Mouse (Mus musculus) liver, embryonic 14.5 days (tissue): ENCODE data around the gene Cilp2. TPM values are rescaled to one million over a fixed set of nuclear protein-coding genes. Genes with fewer than 3 reads are reported as not detected.

Experiments used
- ATAC-seq: fragments of 200-750 bp; cut with Nextera tagmentation; 2 replicates; pipeline ENCODE4 v1.8.0; 2017; ENCODE audit warnings: moderate number of reproducible peaks, mild to moderate bottlenecking, moderate library complexity; ENCODE audit not compliant: insufficient read depth
- DNase-seq, 3 experiments: peaks; one replicate each; pipeline ENCODE4 v3.0.0-alpha.2; 2012 to 2013; ENCODE audit warnings: low read depth in 3 of 3, low spot score in 3 of 3
- H3K27ac ChIP-seq: fragments of 300-500 bp; sonication (generic); 2 replicates; pipeline ENCODE4 v1.5.1; 2014; ENCODE audit warnings: moderate library complexity, mild to moderate bottlenecking, control low read depth, inconsistent platforms
- H3K27me3 ChIP-seq: fragments of 300-500 bp; sonication (generic); 2 replicates; pipeline ENCODE4 v1.6.1; 2014; ENCODE audit warnings: mild to moderate bottlenecking, low read length, moderate library complexity; ENCODE audit not compliant: control insufficient read depth, insufficient read depth
- H3K36me3 ChIP-seq: fragments of 300-500 bp; sonication (generic); replicated peaks from 2 replicates; pipeline ENCODE4 v1.6.1; 2014; ENCODE audit warnings: low read depth; ENCODE audit not compliant: control insufficient read depth, insufficient read depth
- H3K4me1 ChIP-seq, 2 experiments: fragments of 200-500 bp in 1 of 2; fragments of 300-500 bp in 1 of 2; sonication (generic) in 1 of 2; replicated peaks; 2 replicates each; pipeline ENCODE4 v1.6.1; 2012 to 2014; ENCODE audit warnings: antibody characterized with exemption in 1 of 2, inconsistent platforms in 1 of 2, low read length in 1 of 2; ENCODE audit not compliant: control insufficient read depth in 2 of 2, insufficient read depth in 2 of 2
- H3K4me2 ChIP-seq: fragments of 300-500 bp; sonication (generic); 2 replicates; pipeline ENCODE4 v1.6.1; 2014; ENCODE audit warnings: low read depth, mild to moderate bottlenecking, control low read depth, moderate library complexity
- H3K4me3 ChIP-seq, 2 experiments: fragments of 200-500 bp in 1 of 2; fragments of 300-500 bp in 1 of 2; sonication (generic) in 1 of 2; 2 replicates each; pipeline ENCODE4 v1.5.1; 2012 to 2014; ENCODE audit warnings: low read depth in 2 of 2, low read length in 2 of 2, mild to moderate bottlenecking in 2 of 2, control low read depth in 1 of 2, inconsistent platforms in 1 of 2, moderate library complexity in 1 of 2; ENCODE audit not compliant: insufficient read depth in 1 of 2
- H3K9ac ChIP-seq: fragments of 300-500 bp; sonication (generic); replicated peaks from 2 replicates; pipeline ENCODE4 v1.6.1; 2014; ENCODE audit warnings: mild to moderate bottlenecking, control low read depth, moderate library complexity
- H3K9me3 ChIP-seq: fragments of 300-500 bp; sonication (generic); 2 replicates; pipeline ENCODE4 v1.6.1; 2016; ENCODE audit warnings: low read length, mixed read lengths; ENCODE audit not compliant: control insufficient read depth
- CTCF ChIP-seq: IDR thresholded peaks from 2 replicates; pipeline ENCODE4 v1.5.1; 2016; ENCODE audit warnings: antibody characterized with exemption, low read depth, control low read depth
- EP300 ChIP-seq: IDR thresholded peaks from 2 replicates; pipeline ENCODE4 v1.6.1; 2016; ENCODE audit warnings: antibody characterized with exemption, low read depth
- WGBS: fragments of 180-500 bp; shearing (Covaris S2); extraction: QIAGEN DNeasy Blood & Tissue Kit; methylation state at CpG from one replicate; pipeline ENCODE4 v1.1.7; 2014; ENCODE audit not compliant: insufficient replicate concordance; 5-methylcytosine and 5-hydroxymethylcytosine counted together
- polyA plus RNA-seq, 2 experiments: library from polyadenylated mRNA; depleted of rRNA in 1 of 2; stranded (reverse) in 1 of 2; unstranded in 1 of 2; fragments of >200 nt; fragmentation: Nextera tagmentation in 1 of 2; extraction: Ambion mirVana in 1 of 2; gene quantifications; 2 replicates each; pipeline versions ENCODE4 v1.2.1 to v1.2.3; 2012 to 2014

The Cilp2 gene
- polyA plus RNA-seq, 2 experiments: 0.03 TPM; not detected in 1

- Histone ChIP-seq H3K27me3 (no peaks in the 10 kb centered on the region), H3K9ac (no peak overlapping the region), H3K4me1 (peaks cover 31 to 42% of the 10 kb centered on the region in 2 experiments), H3K4me2 (no peak overlapping the region), H3K9me3 (no peaks in the 10 kb centered on the region), H3K36me3 (peaks cover 37% of the 10 kb centered on the region), H3K4me3 (no peak overlapping the region), H3K27ac (no peak overlapping the region)
- ATAC-seq (no peak), DNase-seq (no peak)
- TF ChIP-seq EP300 (no peak), CTCF (no peak)
Measured at GRCm38 (mm10) chr8:69918506-69918905, 31.0 kb upstream of the Cilp2 start.

- H3K4me3 ChIP-seq: no peak overlapping the region
- H3K4me2 ChIP-seq: no peak overlapping the region
- 64% methylated on average over 5 of the region's 5 CpGs for WGBS
- TF ChIP-seq EP300 (no peak), CTCF (no peak)
- no peak overlapping the region for H3K27ac ChIP-seq
- H3K27me3 ChIP-seq: no peaks in the 10 kb centered on the region
- H3K9ac ChIP-seq: no peak overlapping the region
- no peaks in the 10 kb centered on the region for H3K9me3 ChIP-seq
- DNase-seq: no peak
- H3K4me1 ChIP-seq: peaks cover 17% of the 10 kb centered on the region in 2 experiments
- ATAC-seq: no peak
- H3K36me3 ChIP-seq: peaks cover 64% of the 10 kb centered on the region
Measured at GRCm38 (mm10) chr8:69915748-69916147, 28.3 kb upstream of the Cilp2 start.

GRCm38 (mm10) chr8:69914526-69914925, 27.0 kb upstream of the Cilp2 start:
- no peak for ATAC-seq
- H3K9ac ChIP-seq: no peak overlapping the region
- H3K36me3 ChIP-seq: peaks cover 75% of the 10 kb centered on the region
- H3K27me3 ChIP-seq: no peaks in the 10 kb centered on the region
- no peak overlapping the region for H3K27ac ChIP-seq
- H3K4me3 ChIP-seq: no peak overlapping the region
- H3K9me3 ChIP-seq: no peaks in the 10 kb centered on the region
- TF ChIP-seq EP300 (no peak), CTCF (no peak)
- no peak for DNase-seq
- 78% methylated on average over 4 of the region's 4 CpGs for WGBS
- no peak overlapping the region for H3K4me2 ChIP-seq
- peaks cover 5 to 6% of the 10 kb centered on the region in 2 experiments; a peak in 3 of 4 replicates for H3K4me1 ChIP-seq

- no peak for DNase-seq
- H3K36me3 ChIP-seq: peaks cover 72% of the 10 kb centered on the region
- no peak overlapping the region for H3K27ac ChIP-seq
- no peak overlapping the region for H3K4me3 ChIP-seq
- TF ChIP-seq CTCF (no peak), EP300 (no peak)
- no peaks in the 10 kb centered on the region for H3K9me3 ChIP-seq
- H3K9ac ChIP-seq: no peak overlapping the region
- 83% methylated on average over 12 of the region's 12 CpGs for WGBS
- no peak overlapping the region for H3K4me2 ChIP-seq
- no peak for ATAC-seq
- H3K27me3 ChIP-seq: no peaks in the 10 kb centered on the region
- H3K4me1 ChIP-seq: no peaks in the 10 kb centered on the region
Measured at GRCm38 (mm10) chr8:69912478-69913074, 25.1 kb upstream of the Cilp2 start.

GRCm38 (mm10) chr8:69911917-69912316, 24.4 kb upstream of the Cilp2 start:
- TF ChIP-seq EP300: no peak
- no peak for TF ChIP-seq CTCF
- 86% methylated on average over 13 of the region's 13 CpGs for whole genome bisulfite sequencing
- ATAC-seq (no peak), DNase-seq (no peak)
- H3K9ac ChIP-seq: no peak overlapping the region
- H3K4me2 ChIP-seq: no peak overlapping the region
- no peaks in the 10 kb centered on the region for H3K9me3 ChIP-seq
- peaks cover 65% of the 10 kb centered on the region for H3K36me3 ChIP-seq
- no peaks in the 10 kb centered on the region for H3K27me3 ChIP-seq
- H3K4me3 ChIP-seq: no peak overlapping the region
- H3K4me1 ChIP-seq: no peaks in the 10 kb centered on the region
- H3K27ac ChIP-seq: no peak overlapping the region
